Mouse (Mus musculus) heart, postnatal 0 days (tissue): ENCODE results near the gene Lhfpl2. TPM values are rescaled to one million over a fixed set of nuclear protein-coding genes. Genes with fewer than 3 reads are reported as not detected.

Source experiments
- ATAC-seq: fragments of 200-750 bp; cut with Nextera tagmentation; 2 replicates; pipeline ENCODE4 v1.8.0; 2017; ENCODE audit warnings: low read depth, moderate number of reproducible peaks, moderate library complexity; ENCODE audit not compliant: insufficient read depth
- DNase-seq: peaks from one replicate; pipeline ENCODE4 v3.0.0-alpha.2; 2016; ENCODE audit warnings: low spot score
- H3K27ac ChIP-seq: fragments of 300-500 bp; sonication (generic); 2 replicates; pipeline ENCODE4 v1.5.1; 2014; ENCODE audit warnings: low read depth, mild to moderate bottlenecking
- H3K27me3 ChIP-seq: fragments of 300-500 bp; sonication (generic); 2 replicates; pipeline ENCODE4 v1.6.1; 2014; ENCODE audit warnings: low read length, mixed read lengths; ENCODE audit not compliant: control insufficient read depth, insufficient read depth
- H3K36me3 ChIP-seq: fragments of 300-500 bp; sonication (generic); replicated peaks from 2 replicates; pipeline ENCODE4 v1.6.1; 2014; ENCODE audit warnings: low read length, mixed read lengths; ENCODE audit not compliant: control insufficient read depth, insufficient read depth
- H3K4me1 ChIP-seq: fragments of 300-500 bp; sonication (generic); 2 replicates; pipeline ENCODE4 v1.6.1; 2014; ENCODE audit warnings: antibody characterized with exemption; ENCODE audit not compliant: control insufficient read depth, insufficient read depth
- H3K4me2 ChIP-seq: fragments of 300-500 bp; sonication (generic); 2 replicates; pipeline ENCODE4 v1.6.1; 2014; ENCODE audit warnings: low read depth, mild to moderate bottlenecking, low read length, moderate library complexity
- H3K4me3 ChIP-seq: fragments of 300-500 bp; sonication (generic); 2 replicates; pipeline ENCODE4 v1.5.1; 2014; ENCODE audit warnings: low read depth, low read length
- H3K9ac ChIP-seq: fragments of 300-500 bp; sonication (generic); replicated peaks from 2 replicates; pipeline ENCODE4 v1.6.1; 2014; ENCODE audit warnings: low read depth, low read length, mixed read lengths
- H3K9me3 ChIP-seq: fragments of 300-500 bp; sonication (generic); replicated peaks from 2 replicates; pipeline ENCODE4 v1.6.1; 2016; ENCODE audit warnings: low read length; ENCODE audit not compliant: control insufficient read depth
- CTCF ChIP-seq: IDR thresholded peaks from 2 replicates; pipeline ENCODE4 v1.5.1; 2016; ENCODE audit warnings: antibody characterized with exemption, control low read depth, low read depth
- EP300 ChIP-seq: IDR thresholded peaks from 2 replicates; pipeline ENCODE4 v1.6.1; 2016; ENCODE audit warnings: antibody characterized with exemption, low read depth
- WGBS: fragments of 180-500 bp; shearing (Covaris S2); extraction: QIAGEN DNeasy Blood & Tissue Kit; methylation state at CpG from one replicate; pipeline ENCODE4 v1.1.7; 2014; 5-methylcytosine and 5-hydroxymethylcytosine counted together
- polyA plus RNA-seq: library from polyadenylated mRNA; unstranded; fragments of >200 nt; fragmentation: Nextera tagmentation; extraction: Ambion mirVana; gene quantifications from 2 replicates; pipeline ENCODE4 v1.2.1, GENCODE M21; 2015
- total RNA-seq: library from RNA; depleted of rRNA; stranded (reverse); fragments of >200 nt; gene quantifications from 2 replicates; pipeline ENCODE4 v1.2.3, GENCODE M21; 2014; ENCODE audit warnings: low replicate concordance

The Lhfpl2 gene
- total and polyA plus RNA-seq, 2 experiments from 2014 or later: 10.8 to 22.5 TPM

GRCm38 (mm10) chr13:94119309-94119708 lies 61.7 kb downstream of the Lhfpl2 start:
- no peak for ATAC-seq
- H3K4me3 ChIP-seq: no peak overlapping the region
- H3K27ac ChIP-seq: no peak overlapping the region
- TF ChIP-seq EP300 (no peak), CTCF (no peak)
- no peak overlapping the region for H3K4me2 ChIP-seq
- no peaks in the 10 kb centered on the region for H3K27me3 ChIP-seq
- 15% methylated on average over 5 of the region's 5 CpGs for WGBS
- no peak for DNase-seq
- 0 out of 2 replicates have a peak, but pooled peaks cover 5% of the 10 kb centered on the region for H3K9me3 ChIP-seq
- no peaks in the 10 kb centered on the region for H3K4me1 ChIP-seq
- H3K36me3 ChIP-seq: 0 out of 2 replicates have a peak, but pooled peaks cover 3% of the 10 kb centered on the region
- H3K9ac ChIP-seq: no peak overlapping the region

GRCm38 (mm10) chr13:94122703-94123592 lies 65.4 kb downstream of the Lhfpl2 start:
- Histone ChIP-seq H3K27ac (no peak overlapping the region), H3K4me2 (no peak overlapping the region), H3K4me1 (no peaks in the 10 kb centered on the region), H3K9ac (no peak overlapping the region), H3K9me3 (0 out of 2 replicates have a peak, but pooled peaks cover 2% of the 10 kb centered on the region), H3K4me3 (no peak overlapping the region), H3K36me3 (0 out of 2 replicates have a peak, but pooled peaks cover under 1% of the 10 kb centered on the region), H3K27me3 (no peaks in the 10 kb centered on the region)
- ATAC-seq (no peak), DNase-seq (no peak)
- 73% methylated on average over 16 of the region's 16 CpGs for WGBS
- TF ChIP-seq CTCF (no peak), EP300 (no peak)

GRCm38 (mm10) chr13:94130394-94130793 lies 72.8 kb downstream of the Lhfpl2 start:
- WGBS: 50% methylated on average over 7 of the region's 7 CpGs
- Histone ChIP-seq H3K27ac (peak overlapping the region; percentile 49), H3K36me3 (no peaks in the 10 kb centered on the region), H3K9me3 (no peaks in the 10 kb centered on the region), H3K4me3 (0 out of 2 replicates have a peak overlapping the region, but pooled peaks have one; percentile 14), H3K27me3 (no peaks in the 10 kb centered on the region), H3K4me2 (peak overlapping the region; percentile 40), H3K4me1 (peaks cover 15% of the 10 kb centered on the region; the same call in 1 of the 2 replicates), H3K9ac (no peak overlapping the region)
- ATAC-seq (peak; percentile 22; the same call in 1 of the 2 replicates), DNase-seq (no peak)
- TF ChIP-seq CTCF: no peak
- no peak for TF ChIP-seq EP300

- ATAC-seq (no peak), DNase-seq (no peak)
- 77% methylated on average over 4 of the region's 4 CpGs for WGBS
- no peaks in the 10 kb centered on the region for H3K9me3 ChIP-seq
- H3K4me1 ChIP-seq: peaks cover 15% of the 10 kb centered on the region; the same call in 1 of the 2 replicates
- 0 out of 2 replicates have a peak overlapping the region, but pooled peaks have one; percentile 43 for H3K27ac ChIP-seq
- TF ChIP-seq CTCF (no peak), EP300 (no peak)
- H3K36me3 ChIP-seq: no peaks in the 10 kb centered on the region
- H3K27me3 ChIP-seq: no peaks in the 10 kb centered on the region
- H3K9ac ChIP-seq: no peak overlapping the region
- no peak overlapping the region for H3K4me3 ChIP-seq
- H3K4me2 ChIP-seq: peak overlapping the region; percentile 40; the same call in 1 of the 2 replicates
Measured at GRCm38 (mm10) chr13:94131135-94131534, 73.5 kb downstream of the Lhfpl2 start.

GRCm38 (mm10) chr13:94132187-94132995 lies 74.8 kb downstream of the Lhfpl2 start:
- peak; percentile 50 for ATAC-seq

More at GRCm38 (mm10) chr13:94132187-94132995, 74.8 kb downstream of the Lhfpl2 start:
- Histone ChIP-seq H3K27me3 (no peaks in the 10 kb centered on the region), H3K4me2 (peak overlapping the region; percentile 25; the same call in 1 of the 2 replicates), H3K4me3 (no peak overlapping the region), H3K9me3 (no peaks in the 10 kb centered on the region), H3K9ac (no peak overlapping the region), H3K27ac (peak overlapping the region; percentile 67), H3K36me3 (no peaks in the 10 kb centered on the region), H3K4me1 (peaks cover 15% of the 10 kb centered on the region; the same call in 1 of the 2 replicates)
- no peak for DNase-seq
- TF ChIP-seq CTCF (no peak), EP300 (no peak)
- 59% methylated on average over 13 of the region's 13 CpGs for WGBS
